Mouse (Mus musculus) ES-E14 (cell line): ENCODE measurements around the gene Retreg3. TPM values are rescaled to one million over a fixed set of nuclear protein-coding genes. Genes with fewer than 3 reads are reported as not detected.
A peak's percentile ranks its signal among the peaks of the same experiment; 100 is the strongest.

Experiments used
- DNase-seq: peaks from one replicate; pipeline ENCODE4 v3.0.0-alpha.2; 2013; ENCODE audit warnings: low read depth, low spot score
- H3K27ac ChIP-seq: 2 replicates; pipeline ENCODE4 v1.5.1; 2012; ENCODE audit warnings: low read depth, mild to moderate bottlenecking, low read length, moderate library complexity, mixed read lengths; ENCODE audit not compliant: poor library complexity, insufficient read depth, severe bottlenecking
- H3K36me3 ChIP-seq: 2 replicates; pipeline ENCODE4 v1.6.1; 2012; ENCODE audit warnings: mild to moderate bottlenecking, low read length, moderate library complexity, mixed read lengths; ENCODE audit not compliant: control insufficient read depth, poor library complexity, insufficient read depth, severe bottlenecking
- H3K4me1 ChIP-seq, 2 experiments: fragments of 150-350 bp in 1 of 2; sonication (generic) in 1 of 2; 2 replicates each; pipeline ENCODE4 v1.6.1; 2012; ENCODE audit warnings: low read length in 2 of 2, mild to moderate bottlenecking in 1 of 2, mixed read lengths in 1 of 2; ENCODE audit not compliant: control insufficient read depth in 2 of 2, insufficient read depth in 2 of 2, poor library complexity in 1 of 2
- H3K4me3 ChIP-seq, 2 experiments: fragments of 150-350 bp in 1 of 2; sonication (generic) in 1 of 2; 2 replicates each; pipeline ENCODE4 v1.5.1; 2012; ENCODE audit warnings: low read length in 2 of 2, low read depth in 1 of 2, mild to moderate bottlenecking in 1 of 2, mixed read lengths in 1 of 2; ENCODE audit not compliant: insufficient read depth in 1 of 2, poor library complexity in 1 of 2, severe bottlenecking in 1 of 2
- H3K9ac ChIP-seq: 2 replicates; pipeline ENCODE4 v1.6.1; 2012; ENCODE audit warnings: low read depth, mild to moderate bottlenecking, low read length, mixed read lengths; ENCODE audit not compliant: poor library complexity, insufficient read depth, severe bottlenecking
- H3K9me3 ChIP-seq: fragments of 150-350 bp; sonication (generic); 2 replicates; pipeline ENCODE4 v1.6.1; 2012; ENCODE audit warnings: low read depth, mild to moderate bottlenecking, low read length; ENCODE audit not compliant: control insufficient read depth, insufficient read depth
- CHD2 ChIP-seq: IDR thresholded peaks from 2 replicates; pipeline ENCODE4 v1.6.1; 2014; ENCODE audit warnings: mild to moderate bottlenecking, low read depth, low read length, inconsistent platforms
- HCFC1 ChIP-seq: IDR thresholded peaks from 2 replicates; pipeline ENCODE4 v1.6.1; 2012; ENCODE audit warnings: low read length, inconsistent platforms, borderline replicate concordance; ENCODE audit not compliant: insufficient read depth
- MAFK ChIP-seq: IDR thresholded peaks from 2 replicates; pipeline ENCODE4 v1.6.1; 2014; ENCODE audit warnings: mild to moderate bottlenecking, low read depth, low read length, inconsistent platforms; ENCODE audit not compliant: insufficient read depth
- ZC3H11A ChIP-seq: IDR thresholded peaks from 2 replicates; pipeline ENCODE4 v1.6.1; 2012; ENCODE audit warnings: low read depth, mild to moderate bottlenecking, inconsistent platforms, low read length, borderline replicate concordance
- ZNF384 ChIP-seq: IDR thresholded peaks from 2 replicates; pipeline ENCODE4 v1.6.1; 2012; ENCODE audit warnings: low read depth, low read length, inconsistent platforms
- in situ Hi-C, 2 experiments: fragments of 600-800 bp; cut with MboI; formaldehyde crosslinking; loops; one replicate each; pipeline ENCODE4 v1.15.1; 2025; ENCODE audit warnings: low sequenced_read_pairs in 2 of 2, inconsistent platforms in 1 of 2; ENCODE audit not compliant: unreplicated experiment in 2 of 2
- total RNA-seq: library from RNA; depleted of rRNA; stranded (reverse); fragments of 300-350 nt; gene quantifications from 2 replicates; pipeline ENCODE4 v1.2.3, GENCODE M21; 2012

The Retreg3 gene
- total RNA-seq, 1 experiment: 60.4 TPM

- Histone ChIP-seq H3K4me3 (no peak overlapping the region), H3K36me3 (no peaks in the 10 kb centered on the region), H3K27ac (peak overlapping the region; percentile 42; the same call in 1 of the 2 replicates), H3K9me3 (no peaks in the 10 kb centered on the region), H3K4me1 (peaks cover 2 to 12% of the 10 kb centered on the region in 2 experiments; a peak in 1 of 4 replicates), H3K9ac (no peak overlapping the region; the same call in 1 of the 2 replicates)
- in situ Hi-C loops: no loop called here
- TF ChIP-seq ZC3H11A (no peak), ZNF384 (peak; percentile 45; the same call in 1 of the 2 replicates), MAFK (no peak), CHD2 (no peak)
- no peak for DNase-seq
Observed at GRCm38 (mm10) chr11:101143338-101144225, 23.9 kb upstream of the Retreg3 start.

GRCm38 (mm10) chr11:101142215-101142967 is 22.7 kb upstream of the Retreg3 start:
- no peak for TF ChIP-seq MAFK
- no peak for TF ChIP-seq CHD2
- TF ChIP-seq ZNF384: no peak
- TF ChIP-seq HCFC1: no peak
- no peak for TF ChIP-seq ZC3H11A
- H3K9me3 ChIP-seq: no peaks in the 10 kb centered on the region
- in situ Hi-C loops: no loop called here
- no peak overlapping the region; the same call in 1 of the 2 replicates for H3K27ac ChIP-seq
- peaks cover 2 to 11% of the 10 kb centered on the region in 2 experiments; a peak in 1 of 4 replicates for H3K4me1 ChIP-seq
- no peaks in the 10 kb centered on the region for H3K36me3 ChIP-seq
- DNase-seq: no peak
- no peak overlapping the region for H3K4me3 ChIP-seq
- no peak overlapping the region for H3K9ac ChIP-seq

- in situ Hi-C loops: no loop called here
- Histone ChIP-seq H3K27ac (no peak overlapping the region), H3K9me3 (no peaks in the 10 kb centered on the region)
Observed at GRCm38 (mm10) chr11:101141088-101141487, 21.4 kb upstream of the Retreg3 start.

GRCm38 (mm10) chr11:101140164-101140819 is 20.6 kb upstream of the Retreg3 start:
- in situ Hi-C loops: no loop called here
- Histone ChIP-seq H3K9me3 (no peaks in the 10 kb centered on the region), H3K4me1 (peaks cover 2 to 11% of the 10 kb centered on the region in 2 experiments; a peak in 1 of 4 replicates), H3K27ac (no peak overlapping the region), H3K9ac (no peak overlapping the region), H3K36me3 (no peaks in the 10 kb centered on the region), H3K4me3 (no peak overlapping the region)
- DNase-seq: no peak
- no peak for TF ChIP-seq ZC3H11A
- no peak for TF ChIP-seq ZNF384
- no peak for TF ChIP-seq CHD2
- TF ChIP-seq MAFK: no peak
- TF ChIP-seq HCFC1: no peak

More at GRCm38 (mm10) chr11:101141088-101141487, 21.4 kb upstream of the Retreg3 start:
- Histone ChIP-seq H3K9ac (no peak overlapping the region), H3K4me1 (peaks cover 2 to 11% of the 10 kb centered on the region in 2 experiments; a peak in 1 of 4 replicates), H3K36me3 (no peaks in the 10 kb centered on the region), H3K4me3 (no peak overlapping the region)
- no peak for TF ChIP-seq ZNF384
- TF ChIP-seq CHD2: no peak
- no peak for TF ChIP-seq HCFC1
- TF ChIP-seq MAFK: no peak
- TF ChIP-seq ZC3H11A: no peak
- DNase-seq: no peak
